Comparison of ENCODE assay signal across 21 mouse cellular contexts in the genomic region with DNA sequence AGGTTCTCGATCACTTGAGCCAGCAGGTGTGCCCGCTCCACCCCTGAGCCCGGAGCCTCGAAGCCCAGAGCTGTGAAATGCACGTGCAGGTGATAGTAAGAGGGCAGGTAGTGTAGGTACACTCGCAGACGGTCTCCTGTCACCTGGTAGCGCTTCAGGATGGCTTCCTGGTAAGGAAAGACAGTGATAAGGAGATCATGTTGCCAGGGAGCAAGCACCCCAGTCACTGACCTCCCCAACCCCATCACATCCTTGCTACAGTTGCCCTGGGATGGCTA. TPM values are rescaled to one million over a fixed set of nuclear protein-coding genes. Genes with fewer than 3 reads are reported as not detected.
DNase-seq lines count a peak whose midpoint lies in the region; ATAC-seq and TF ChIP-seq lines count a peak whose summit lies in the region.
"Had no signal": no experiment of that assay in that cellular context is flagged by ENCODE, and none has a peak within 500 bp of the region (broad histone marks: within the 10 kb centered on the region; RNA-seq: fewer than 3 reads in every experiment).

No protein-coding gene starts in this region.

- no peak for TF ChIP-seq POLR2A in liver, adult 2 months (IDR thresholded peaks at IDR 0.05; ENCODE audit: extremely low read depth, insufficient read depth, low read length)
- TF ChIP-seq POLR2A in MEL (IDR thresholded peaks at IDR 0.05; ENCODE audit: control insufficient read depth in 1 of 2, insufficient read depth in 1 of 2, low read depth in 1 of 2, low read length in 2 of 2, poor library complexity in 1 of 2) = no peak

- H3K27ac ChIP-seq in liver, adult 2 months (replicated peaks; ENCODE audit: insufficient read depth, low read depth, low read length) = peak overlapping the region; percentile 99
- H3K27ac ChIP-seq in MEL (ENCODE audit: control insufficient read depth, low read depth, low read length) = peak overlapping the region; percentile 99
- H3K27ac ChIP-seq in liver, embryonic 15.5 days (replicated peaks) = peak overlapping the region; percentile 94
- H3K27ac ChIP-seq: embryonic facial prominence, embryonic 13.5 days; hindbrain, embryonic 15.5 days; neural tube, embryonic 15.5 days had no signal

- no peak for DNase-seq in liver, adult 2 months (ENCODE audit: extremely low read depth, low read depth, low spot score)
- DNase-seq in liver (no peak), G1E (ENCODE audit: low spot score) (no peak), MEL (ENCODE audit: low read depth, low spot score) (no peak)
- no peak for DNase-seq in urinary bladder, postnatal 10 days (ENCODE audit: low spot score)
- no peak for DNase-seq in right cerebral cortex, postnatal 10 days (ENCODE audit: low spot score in 2 of 2)
- DNase-seq: adrenal gland, postnatal 10 days; cerebellum, adult 8-10 months; cerebellum, postnatal 36 days; embryo, embryonic 11 days; gastrocnemius, postnatal 10 days; kidney, adult 9 months; kidney, postnatal 14 days; layer of hippocampus, postnatal 36 days had no signal

- no peak for TF ChIP-seq EP300 in MEL (IDR thresholded peaks at IDR 0.05; ENCODE audit: low read depth in 1 of 2, low read length in 2 of 2)

- peak overlapping the region; percentile 24; the same call in 1 of the 2 replicates for H3K9ac ChIP-seq in liver, adult 2 months (ENCODE audit: low read depth, low read length)
- H3K9ac ChIP-seq in MEL (ENCODE audit: control insufficient read depth, low read depth, low read length, poor library complexity, severe bottlenecking) = peak overlapping the region; percentile 48
- H3K9ac ChIP-seq in liver, embryonic 15.5 days = peak overlapping the region; percentile 46; the same call in 1 of the 2 replicates
- H3K9ac ChIP-seq: embryonic facial prominence, embryonic 13.5 days; hindbrain, embryonic 15.5 days; neural tube, embryonic 15.5 days had no signal

- no peak overlapping the region for H3K4me2 ChIP-seq in liver, embryonic 15.5 days
- H3K4me2 ChIP-seq: embryonic facial prominence, embryonic 13.5 days; hindbrain, embryonic 15.5 days; midbrain, embryonic 11.5 days; neural tube, embryonic 15.5 days had no signal

- H3K4me1 ChIP-seq in liver, adult 2 months (ENCODE audit: control insufficient read depth, insufficient read depth, low read length) = peaks cover 66% of the 10 kb centered on the region
- H3K4me1 ChIP-seq in G1E (ENCODE audit: insufficient read depth, low read depth, low read length) = peaks cover 58% of the 10 kb centered on the region
- peaks cover 19 to 51% of the 10 kb centered on the region in 2 experiments for H3K4me1 ChIP-seq in MEL (ENCODE audit: control insufficient read depth in 1 of 2, insufficient read depth in 2 of 2, low read length in 2 of 2)
- peaks cover 88% of the 10 kb centered on the region for H3K4me1 ChIP-seq in liver, embryonic 15.5 days (replicated peaks)
- H3K4me1 ChIP-seq: hindbrain, embryonic 15.5 days; neural tube, embryonic 15.5 days had no signal

- no peaks in the 10 kb centered on the region for H3K36me3 ChIP-seq in liver, adult 2 months (ENCODE audit: control insufficient read depth, insufficient read depth, low read length)
- H3K36me3 ChIP-seq in G1E (replicated peaks) (peaks cover 92% of the 10 kb centered on the region), MEL (ENCODE audit: control insufficient read depth in 1 of 2, insufficient read depth in 2 of 2, low read length in 2 of 2) (peaks cover 3 to 49% of the 10 kb centered on the region in 2 experiments; a peak in 2 of 4 replicates)
- peaks cover 80% of the 10 kb centered on the region for H3K36me3 ChIP-seq in liver, embryonic 15.5 days (replicated peaks)

- TF ChIP-seq RAD21 in MEL (IDR thresholded peaks at IDR 0.05; ENCODE audit: low read depth, low read length) = no peak

- H3K4me3 ChIP-seq in liver, adult 2 months (ENCODE audit: insufficient read depth, low read depth, low read length) = no peak overlapping the region
- peak overlapping the region; percentile 38; the same call in 1 of the 2 replicates for H3K4me3 ChIP-seq in G1E (ENCODE audit: low read depth, low read length)
- no peak overlapping the region for H3K4me3 ChIP-seq in MEL (ENCODE audit: control insufficient read depth in 1 of 2, insufficient read depth in 1 of 2, low read depth in 2 of 2, low read length in 2 of 2)
- H3K4me3 ChIP-seq in liver, embryonic 15.5 days (replicated peaks) = no peak overlapping the region
- H3K4me3 ChIP-seq: embryonic facial prominence, embryonic 13.5 days; erythroblast, embryonic 14.5 days; hindbrain, embryonic 15.5 days; neural tube, embryonic 15.5 days had no signal

- H3K79me2 ChIP-seq in liver, adult 2 months (ENCODE audit: control insufficient read depth, insufficient read depth, low read length) = no peaks in the 10 kb centered on the region
- H3K79me2 ChIP-seq in MEL (ENCODE audit: control insufficient read depth, insufficient read depth, low read length, poor library complexity) = peaks cover 6% of the 10 kb centered on the region

- H3K9me3 ChIP-seq in G1E (replicated peaks) (no peaks in the 10 kb centered on the region; the same call in 1 of the 2 replicates), MEL (replicated peaks; ENCODE audit: insufficient read depth, low read length) (no peaks in the 10 kb centered on the region)
- no peaks in the 10 kb centered on the region for H3K9me3 ChIP-seq in liver, embryonic 15.5 days (replicated peaks)
- H3K9me3 ChIP-seq: embryonic facial prominence, embryonic 13.5 days; hindbrain, embryonic 15.5 days; neural tube, embryonic 15.5 days had no signal

- TF ChIP-seq CTCF in liver, adult 2 months (IDR thresholded peaks at IDR 0.05; ENCODE audit: low read depth, low read length) = no peak
- TF ChIP-seq CTCF in G1E (IDR thresholded peaks at IDR 0.05; ENCODE audit: low read depth, low read length) (no peak), MEL (IDR thresholded peaks at IDR 0.05 in 2 of 3, conservative IDR thresholded peaks at IDR 0.05 in 1 of 3; ENCODE audit: control insufficient read depth in 1 of 3, insufficient read depth in 1 of 3, low read depth in 2 of 3, low read length in 3 of 3, poor library complexity in 1 of 3, severe bottlenecking in 1 of 3) (no peak)

- 53% methylated on average over 8 of the region's 8 CpGs for WGBS in liver, adult 2 months
- 79% methylated on average over 8 of the region's 8 CpGs for WGBS in liver, embryonic 15.5 days (ENCODE audit: insufficient replicate concordance)

- no peak for ATAC-seq in G1E (ENCODE audit: extremely low read depth, insufficient number of reproducible peaks, low FRiP score, poor library complexity, severe bottlenecking)
- no peak for ATAC-seq in liver, embryonic 15.5 days (ENCODE audit: insufficient read depth)
- ATAC-seq: forebrain, embryonic 14.5 days had no signal

- no peaks in the 10 kb centered on the region for H3K27me3 ChIP-seq in liver, adult 2 months (ENCODE audit: control insufficient read depth, insufficient read depth, low read length)
- no peaks in the 10 kb centered on the region for H3K27me3 ChIP-seq in G1E (ENCODE audit: insufficient read depth, low read length)
- H3K27me3 ChIP-seq in MEL (ENCODE audit: control insufficient read depth in 1 of 2, insufficient read depth in 2 of 2, low read length in 2 of 2) = no peaks in the 10 kb centered on the region
- H3K27me3 ChIP-seq in liver, embryonic 15.5 days = no peaks in the 10 kb centered on the region
- H3K27me3 ChIP-seq: embryonic facial prominence, embryonic 13.5 days; hindbrain, embryonic 15.5 days; neural tube, embryonic 15.5 days had no signal

TF ChIP-seq in MEL, 35 proteins besides CTCF, POLR2A, EP300 and RAD21:
- TF ChIP-seq TBP (IDR thresholded peaks at IDR 0.05; ENCODE audit: low read depth, low read length) (no peak), USF2 (IDR thresholded peaks at IDR 0.05; ENCODE audit: borderline replicate concordance in 1 of 2, insufficient read depth in 1 of 2, low read depth in 1 of 2, low read length in 2 of 2) (no peak), POLR2AphosphoS2 (IDR thresholded peaks at IDR 0.05; ENCODE audit: low read length) (no peak), SMC3 (IDR thresholded peaks at IDR 0.05; ENCODE audit: low read depth, low read length) (no peak), JUND (IDR thresholded peaks at IDR 0.05; ENCODE audit: low read depth, low read length) (no peak), ZKSCAN1 (IDR thresholded peaks at IDR 0.05; ENCODE audit: low read depth, low read length) (no peak), NRF1 (IDR thresholded peaks at IDR 0.05; ENCODE audit: insufficient read depth, low read depth, low read length, poor library complexity, severe bottlenecking) (no peak), CHD1 (IDR thresholded peaks at IDR 0.05; ENCODE audit: low read depth, low read length) (no peak)

RNA-seq across cellular contexts. Expression of gene St3gal4, which starts 5.5 kb away (rescaled TPM):
- 72.2 and 74.6 TPM in 2 replicates for total RNA-seq in liver, adult 2 months (2014; rRNA removed)
- 26.5 TPM in 2 replicates for polyA plus RNA-seq in liver, adult 2 months (2012; rRNA removed)
- 10.6 and 21.8 TPM in 2 replicates for total RNA-seq in G1E (2014; fragmentation: Nextera tagmentation)
- 19.6 and 24.4 TPM in 2 replicates for total RNA-seq in G1E (2017)
- 26.1 and 29.0 TPM in 2 replicates for polyA plus RNA-seq in G1E (2012)
- 37.4 and 56.3 TPM in 2 replicates for total RNA-seq in MEL (2012; rRNA removed)
- 10 to 100 TPM in 1 of 2 experiments, not detected in 1; 54.2 TPM for polyA plus RNA-seq in MEL (2012; ENCODE audit: insufficient read depth in 1 of 2, insufficient read length in 2 of 2, low read depth in 1 of 2, low replicate concordance in 2 of 2, missing spikeins in 1 of 2)
- 24.2 and 24.7 TPM in 2 replicates for polyA plus RNA-seq in liver, embryonic 15.5 days (2015; fragmentation: Nextera tagmentation; extraction: Ambion mirVana)

RNA-seq across cellular contexts. Expression of gene Dcps, which starts 51.2 kb away (rescaled TPM):
- 21.0 and 21.2 TPM in 2 replicates for total RNA-seq in liver, adult 2 months (2014; rRNA removed)
- 24.0 and 27.4 TPM in 2 replicates for polyA plus RNA-seq in liver, adult 2 months (2012; rRNA removed)
- total RNA-seq in G1E (2014; fragmentation: Nextera tagmentation) = 32.7 and 39.1 TPM in 2 replicates
- total RNA-seq in G1E (2017) = 53.4 and 68.1 TPM in 2 replicates
- 84.2 and 91.5 TPM in 2 replicates for polyA plus RNA-seq in G1E (2012)
- 54.3 and 58.0 TPM in 2 replicates for total RNA-seq in MEL (2012; rRNA removed)
- 100 to 1,000 TPM in 1 of 2 experiments, not detected in 1; 115 TPM for polyA plus RNA-seq in MEL (2012; ENCODE audit: insufficient read depth in 1 of 2, insufficient read length in 2 of 2, low read depth in 1 of 2, low replicate concordance in 2 of 2, missing spikeins in 1 of 2)
- polyA plus RNA-seq in liver, embryonic 15.5 days (2015; fragmentation: Nextera tagmentation; extraction: Ambion mirVana) = 49.2 and 50.0 TPM in 2 replicates
